Mouse (Mus musculus) G1E (cell line): ENCODE data around the gene Slc12a7.

ENCODE experiments used
- CTCF ChIP-seq: IDR thresholded peaks from 2 replicates; pipeline ENCODE4 v1.5.1; 2012; ENCODE audit warnings: low read depth, low read length, inconsistent platforms, mixed read lengths
- GATA1 ChIP-seq: IDR thresholded peaks from 2 replicates; pipeline ENCODE4 v1.6.1; 2012; ENCODE audit warnings: borderline replicate concordance, low read length, inconsistent platforms, mixed read lengths
- GATA2 ChIP-seq: IDR thresholded peaks from 2 replicates; pipeline ENCODE4 v1.6.1; 2012; ENCODE audit warnings: low read depth, low read length, inconsistent platforms, borderline replicate concordance

- TF ChIP-seq GATA1 (no peak), CTCF (no peak), GATA2 (no peak)
These were observed 81.3 kb downstream of the Slc12a7 start for GRCm38 (mm10) chr13:73814181-73814580.
